Mouse (Mus musculus): Measurements from ENCODE around the gene Ppp1r14a.

GRCm38 (mm10) chr7:29276715-29277114 is 12.4 kb upstream of the Ppp1r14a start:
- no peak for TF ChIP-seq CTCF (IDR thresholded peaks at IDR 0.05; ENCODE audit: control insufficient read depth, insufficient read depth, insufficient replicate concordance, low read depth, low read length)
- TF ChIP-seq POLR2A (IDR thresholded peaks at IDR 0.05; ENCODE audit: control insufficient read depth, low read depth, low read length) = no peak

All from testis, adult 2 months (tissue).